Mouse (Mus musculus): Measurements from ENCODE around the gene Gm10961.
A peak's percentile ranks its signal among the peaks of the same experiment; 100 is the strongest.

The Gm10961 gene

GRCm38 (mm10) chr3:107630682-107631522, at the start of gene Gm10961:
Gene Gm10961 (plus strand): TSS chr3:107631322.
- ATAC-seq (ENCODE audit: insufficient number of reproducible peaks, low FRiP score, low TSS enrichment), result peak; percentile 54

- ATAC-seq (ENCODE audit: insufficient number of reproducible peaks, low FRiP score, low TSS enrichment), result no peak
These were observed 48.8 kb upstream of the Gm10961 start for GRCm38 (mm10) chr3:107582130-107582874.

- ATAC-seq (ENCODE audit: insufficient number of reproducible peaks, low FRiP score, low TSS enrichment), result no peak
These were observed 48.0 kb upstream of the Gm10961 start for GRCm38 (mm10) chr3:107582875-107583767.

GRCm38 (mm10) chr3:107583893-107584292, 47.2 kb upstream of the Gm10961 start:
- ATAC-seq (ENCODE audit: insufficient number of reproducible peaks, low FRiP score, low TSS enrichment), result no peak

- ATAC-seq (ENCODE audit: insufficient number of reproducible peaks, low FRiP score, low TSS enrichment), result no peak
These were observed 44.6 kb upstream of the Gm10961 start for GRCm38 (mm10) chr3:107586504-107586903.

GRCm38 (mm10) chr3:107591612-107592011, 39.5 kb upstream of the Gm10961 start:
- no peak for ATAC-seq (ENCODE audit: insufficient number of reproducible peaks, low FRiP score, low TSS enrichment)

- ATAC-seq (ENCODE audit: insufficient number of reproducible peaks, low FRiP score, low TSS enrichment), result no peak
These were observed 37.5 kb upstream of the Gm10961 start for GRCm38 (mm10) chr3:107593632-107594031.

- no peak for ATAC-seq (ENCODE audit: insufficient number of reproducible peaks, low FRiP score, low TSS enrichment)
These were observed 36.4 kb upstream of the Gm10961 start, which contains the start of gene Alx3 for GRCm38 (mm10) chr3:107594662-107595263. Gene Alx3 (plus strand): TSS chr3:107595031.

GRCm38 (mm10) chr3:107595264-107595937, 35.7 kb upstream of the Gm10961 start:
- ATAC-seq (ENCODE audit: insufficient number of reproducible peaks, low FRiP score, low TSS enrichment), result no peak

GRCm38 (mm10) chr3:107595938-107596461, 35.1 kb upstream of the Gm10961 start:
- no peak for ATAC-seq (ENCODE audit: insufficient number of reproducible peaks, low FRiP score, low TSS enrichment)

- no peak for ATAC-seq (ENCODE audit: insufficient number of reproducible peaks, low FRiP score, low TSS enrichment)
These were observed 34.6 kb upstream of the Gm10961 start for GRCm38 (mm10) chr3:107596559-107596958.

- ATAC-seq (ENCODE audit: insufficient number of reproducible peaks, low FRiP score, low TSS enrichment), result no peak
These were observed 34.0 kb upstream of the Gm10961 start for GRCm38 (mm10) chr3:107597134-107597533.

- no peak for ATAC-seq (ENCODE audit: insufficient number of reproducible peaks, low FRiP score, low TSS enrichment)
These were observed 33.3 kb upstream of the Gm10961 start for GRCm38 (mm10) chr3:107597586-107598389.

GRCm38 (mm10) chr3:107600127-107600526, 31.0 kb upstream of the Gm10961 start:
- no peak for ATAC-seq (ENCODE audit: insufficient number of reproducible peaks, low FRiP score, low TSS enrichment)

- no peak for ATAC-seq (ENCODE audit: insufficient number of reproducible peaks, low FRiP score, low TSS enrichment)
These were observed 25.8 kb upstream of the Gm10961 start for GRCm38 (mm10) chr3:107605304-107605703.

GRCm38 (mm10) chr3:107607221-107607620, 23.9 kb upstream of the Gm10961 start:
- ATAC-seq (ENCODE audit: insufficient number of reproducible peaks, low FRiP score, low TSS enrichment), result no peak

GRCm38 (mm10) chr3:107608808-107609207, 22.3 kb upstream of the Gm10961 start:
- ATAC-seq (ENCODE audit: insufficient number of reproducible peaks, low FRiP score, low TSS enrichment), result no peak

GRCm38 (mm10) chr3:107609376-107609775, 21.7 kb upstream of the Gm10961 start:
- no peak for ATAC-seq (ENCODE audit: insufficient number of reproducible peaks, low FRiP score, low TSS enrichment)

All from cerebellum, adult (tissue).